Comparison of ENCODE assay signal across 8 mouse cellular contexts in genomic region chr12:104751331-104751813, GRCm38 (mm10). TPM values are rescaled to one million over a fixed set of nuclear protein-coding genes. Genes with fewer than 3 reads are reported as not detected.
DNase-seq lines count a peak whose midpoint lies in the region; ATAC-seq lines count a peak whose summit lies in the region.

No protein-coding gene starts in this region.

- H3K27ac ChIP-seq in hindbrain, embryonic 11.5 days (ENCODE audit: low read depth, low read length) = peak overlapping the region; percentile 82

- H3K9me3 ChIP-seq in hindbrain, embryonic 11.5 days (ENCODE audit: control insufficient read depth, low read length) = no peaks in the 10 kb centered on the region

- intact Hi-C loops in left cerebral cortex, postnatal 4 days (cut with DNase I) = loop anchor here (10.0 kb wide), 1 partner anchor 183 kb away; no protein-coding TSS in a partner anchor

- DNase-seq in left cerebral cortex, postnatal 4 days = peak; percentile 67
- DNase-seq in left cerebral cortex, adult 9 months (ENCODE audit: low spot score in 2 of 2) = no peak
- DNase-seq in ZHBTc4 (ENCODE audit: low read depth, low spot score) (peak; percentile 29), liver (peak; percentile 43)
- peak; percentile 63 for DNase-seq in hindbrain, embryonic 11.5 days (ENCODE audit: low spot score)
- DNase-seq in neural tube, embryonic 10.5 days (ENCODE audit: extremely low spot score, low spot score) = peak; percentile 67
- no peak for DNase-seq in B cell, adult 2 months

- H3K9ac ChIP-seq in hindbrain, embryonic 11.5 days (ENCODE audit: low read depth, low read length) = peak overlapping the region; percentile 93

- no peaks in the 10 kb centered on the region for H3K27me3 ChIP-seq in hindbrain, embryonic 11.5 days (ENCODE audit: control insufficient read depth, insufficient read depth, low read length)

- 2% methylated on average over 34 of the region's 52 CpGs for WGBS in hindbrain, embryonic 11.5 days

- H3K4me1 ChIP-seq in hindbrain, embryonic 11.5 days (replicated peaks; ENCODE audit: control insufficient read depth, insufficient read depth, low read length) = 0 out of 2 replicates have a peak, but pooled peaks cover 4% of the 10 kb centered on the region

- peak overlapping the region; percentile 86 for H3K4me3 ChIP-seq in hindbrain, embryonic 11.5 days (ENCODE audit: low read depth, low read length)

- H3K4me2 ChIP-seq in hindbrain, embryonic 11.5 days (replicated peaks; ENCODE audit: low read depth, low read length) = peak overlapping the region; percentile 57

- no peaks in the 10 kb centered on the region for H3K36me3 ChIP-seq in hindbrain, embryonic 11.5 days (ENCODE audit: control insufficient read depth, insufficient read depth, low read length)

- 0 out of 2 replicates have a peak, but pooled peaks have one; percentile 11 for ATAC-seq in erythroblast, adult 5-6 weeks (replicated peaks; ENCODE audit: low FRiP score, poor library complexity, severe bottlenecking)
- ATAC-seq in hindbrain, embryonic 11.5 days (ENCODE audit: low FRiP score) = peak; percentile 59

RNA-seq across cellular contexts. Expression of gene Dicer1, which starts 0.4 kb away (rescaled TPM):
- 10 to 100 TPM; 77.0 to 80.2 TPM for total RNA-seq in left cerebral cortex, postnatal 4 days (2021)
- 4.8 and 12.9 TPM in 2 replicates for total RNA-seq in erythroblast, adult 5-6 weeks (2015; ENCODE audit: low replicate concordance)
- total RNA-seq in erythroblast, adult 5-6 weeks (2017; ENCODE audit: low replicate concordance) = 4.4 and 7.8 TPM in 2 replicates
- polyA plus RNA-seq in hindbrain, embryonic 11.5 days (2014; fragmentation: Nextera tagmentation; extraction: Ambion mirVana) = 30.9 and 54.0 TPM in 2 replicates

Comparison
In these comparisons a context has a peak if more than half of its experiments do, and no peak if none do; other contexts are left out.
1. DNase-seq: peak in left cerebral cortex, postnatal 4 days (single experiment), ZHBTc4 (single experiment), hindbrain, embryonic 11.5 days (single experiment), liver (single experiment) and neural tube, embryonic 10.5 days (single experiment); none in left cerebral cortex, adult 9 months (0 of 2) and B cell, adult 2 months (0 of 2).
2. RNA of gene Dicer1, which starts 0.4 kb away (total RNA-seq): 77.0 to 80.2 TPM in left cerebral cortex, postnatal 4 days; 4.4 to 12.9 TPM in erythroblast, adult 5-6 weeks; every median in the first group is over 4 times any median in the second.